Mouse (Mus musculus) frontal cortex, postnatal 36 days (tissue): ENCODE results near the gene Dip2b.

ENCODE experiments used
- DNase-seq, 2 experiments: peaks; one replicate each; pipeline ENCODE4 v3.0.0; 2022; ENCODE audit warnings: low spot score in 2 of 2

Dip2b gene

GRCm38 (mm10) chr15:100038470-100038971 is at the start of gene Dip2b:
TSS of gene Dip2b (plus strand) at chr15:100038664.
- peak; percentile 95 to 97 for DNase-seq

GRCm38 (mm10) chr15:99993100-99993499 is 45.4 kb upstream of the Dip2b start:
- no peak for DNase-seq

GRCm38 (mm10) chr15:99997114-99997804 is 41.2 kb upstream of the Dip2b start:
- DNase-seq: no peak

GRCm38 (mm10) chr15:99999390-99999789 is 39.1 kb upstream of the Dip2b start:
- DNase-seq: no peak

GRCm38 (mm10) chr15:100004677-100005273 is 33.7 kb upstream of the Dip2b start:
- DNase-seq: no peak

- DNase-seq: no peak
These were observed 32.3 kb upstream of the Dip2b start for GRCm38 (mm10) chr15:100006180-100006579.

- DNase-seq: no peak
These were observed 20.1 kb upstream of the Dip2b start for GRCm38 (mm10) chr15:100018280-100018899.

- no peak for DNase-seq
These were observed 17.3 kb upstream of the Dip2b start for GRCm38 (mm10) chr15:100021175-100021574.

- peak; percentile 38 to 69 for DNase-seq
These were observed 15.5 kb upstream of the Dip2b start for GRCm38 (mm10) chr15:100022923-100023322.

GRCm38 (mm10) chr15:100025076-100025834 is 13.2 kb upstream of the Dip2b start:
- peak in 1 of 2 experiments; percentile 44 for DNase-seq

- no peak for DNase-seq
These were observed 10.3 kb upstream of the Dip2b start for GRCm38 (mm10) chr15:100028133-100028532.

- peak; percentile 30 to 61 for DNase-seq
These were observed 9.0 kb upstream of the Dip2b start for GRCm38 (mm10) chr15:100029497-100029896.

GRCm38 (mm10) chr15:100029900-100030299 is 8.6 kb upstream of the Dip2b start:
- DNase-seq: peak in 1 of 2 experiments; percentile 51

GRCm38 (mm10) chr15:100032546-100032945 is 5.9 kb upstream of the Dip2b start:
- DNase-seq: no peak

- peak; percentile 52 to 57 for DNase-seq
These were observed 687 bp downstream of the Dip2b start for GRCm38 (mm10) chr15:100039001-100039701.

GRCm38 (mm10) chr15:100040541-100041266 is 2.2 kb downstream of the Dip2b start:
- DNase-seq: peak in 1 of 2 experiments; percentile 25

GRCm38 (mm10) chr15:100041267-100042047 is 3.0 kb downstream of the Dip2b start:
- no peak for DNase-seq

- DNase-seq: no peak
These were observed 3.6 kb downstream of the Dip2b start for GRCm38 (mm10) chr15:100042048-100042400.

- DNase-seq: no peak
These were observed 7.1 kb downstream of the Dip2b start for GRCm38 (mm10) chr15:100045576-100045975.
